Mouse (Mus musculus): ENCODE data around the gene Gm45261. TPM values are rescaled to one million over a fixed set of nuclear protein-coding genes. Genes with fewer than 3 reads are reported as not detected.

Gene Gm45261
- not detected for total RNA-seq (2021)

GRCm38 (mm10) chr1:80461348-80461747 is at the start of gene Gm45261:
Gene Gm45261 (minus strand): TSS chr1:80461448.
- intact Hi-C loops (cut with DNase I): no loop called here
- no peak for DNase-seq (ENCODE audit: low spot score in 2 of 2)

- no peak for DNase-seq (ENCODE audit: low spot score in 2 of 2)
- intact Hi-C loops (cut with DNase I): loop anchor here (10.0 kb wide), 1 partner anchor 110 kb away; no protein-coding TSS in a partner anchor
These were observed 43.5 kb upstream of the Gm45261 start for GRCm38 (mm10) chr1:80504757-80505156.

GRCm38 (mm10) chr1:80504081-80504480 is 42.8 kb upstream of the Gm45261 start:
- DNase-seq (ENCODE audit: low spot score in 2 of 2): peak in 1 of 2 experiments; percentile 52
- intact Hi-C loops (cut with DNase I): loop anchor here (10.0 kb wide), 1 partner anchor 109 kb away; no protein-coding TSS in a partner anchor

GRCm38 (mm10) chr1:80502456-80503165 is 41.4 kb upstream of the Gm45261 start:
- intact Hi-C loops (cut with DNase I): loop anchor here (10.0 kb wide), 1 partner anchor 108 kb away; no protein-coding TSS in a partner anchor
- no peak for DNase-seq (ENCODE audit: low spot score in 2 of 2)

GRCm38 (mm10) chr1:80499264-80499663 is 38.0 kb upstream of the Gm45261 start:
- no peak for DNase-seq (ENCODE audit: low spot score in 2 of 2)
- intact Hi-C loops (cut with DNase I): no loop called here

GRCm38 (mm10) chr1:80496360-80496759 is 35.1 kb upstream of the Gm45261 start:
- intact Hi-C loops (cut with DNase I): no loop called here
- peak in 1 of 2 experiments; percentile 75 for DNase-seq (ENCODE audit: low spot score in 2 of 2)

GRCm38 (mm10) chr1:80483419-80483818 is 22.2 kb upstream of the Gm45261 start:
- intact Hi-C loops (cut with DNase I): no loop called here
- no peak for DNase-seq (ENCODE audit: low spot score in 2 of 2)

- intact Hi-C loops (cut with DNase I): no loop called here
These were observed 13.7 kb upstream of the Gm45261 start for GRCm38 (mm10) chr1:80474942-80475341.

GRCm38 (mm10) chr1:80472395-80472794 is 11.1 kb upstream of the Gm45261 start:
- DNase-seq (ENCODE audit: low spot score in 2 of 2): peak in 1 of 2 experiments; percentile 30
- intact Hi-C loops (cut with DNase I): no loop called here

More at GRCm38 (mm10) chr1:80474942-80475341, 13.7 kb upstream of the Gm45261 start:
- no peak for DNase-seq (ENCODE audit: low spot score in 2 of 2)

GRCm38 (mm10) chr1:80459923-80460322 is 1.3 kb downstream of the Gm45261 start:
- intact Hi-C loops (cut with DNase I): no loop called here

GRCm38 (mm10) chr1:80459477-80459876 is 1.8 kb downstream of the Gm45261 start:
- intact Hi-C loops (cut with DNase I): no loop called here
- DNase-seq (ENCODE audit: low spot score in 2 of 2): no peak

More at GRCm38 (mm10) chr1:80459923-80460322, 1.3 kb downstream of the Gm45261 start:
- DNase-seq (ENCODE audit: low spot score in 2 of 2): no peak

- intact Hi-C loops (cut with DNase I): no loop called here
- no peak for DNase-seq (ENCODE audit: low spot score in 2 of 2)
These were observed 7.3 kb downstream of the Gm45261 start for GRCm38 (mm10) chr1:80453971-80454370.

- DNase-seq (ENCODE audit: low spot score in 2 of 2): no peak
- intact Hi-C loops (cut with DNase I): no loop called here
These were observed 9.2 kb downstream of the Gm45261 start for GRCm38 (mm10) chr1:80451914-80452549.

- DNase-seq (ENCODE audit: low spot score in 2 of 2): no peak
- intact Hi-C loops (cut with DNase I): no loop called here
These were observed 13.7 kb downstream of the Gm45261 start for GRCm38 (mm10) chr1:80447554-80447953.

- DNase-seq (ENCODE audit: low spot score in 2 of 2): no peak
- intact Hi-C loops (cut with DNase I): no loop called here
These were observed 20.3 kb downstream of the Gm45261 start for GRCm38 (mm10) chr1:80440911-80441310.

- intact Hi-C loops (cut with DNase I): no loop called here
- DNase-seq (ENCODE audit: low spot score in 2 of 2): no peak
These were observed 22.7 kb downstream of the Gm45261 start for GRCm38 (mm10) chr1:80438506-80438905.

GRCm38 (mm10) chr1:80427946-80428345 is 33.3 kb downstream of the Gm45261 start:
- intact Hi-C loops (cut with DNase I): no loop called here
- no peak for DNase-seq (ENCODE audit: low spot score in 2 of 2)

- DNase-seq (ENCODE audit: low spot score in 2 of 2): no peak
- intact Hi-C loops (cut with DNase I): no loop called here
These were observed 33.8 kb downstream of the Gm45261 start for GRCm38 (mm10) chr1:80427425-80427824.

GRCm38 (mm10) chr1:80424666-80425065 is 36.6 kb downstream of the Gm45261 start:
- DNase-seq (ENCODE audit: low spot score in 2 of 2): no peak
- intact Hi-C loops (cut with DNase I): no loop called here

GRCm38 (mm10) chr1:80418321-80419045 is 42.8 kb downstream of the Gm45261 start:
- intact Hi-C loops (cut with DNase I): no loop called here
- DNase-seq (ENCODE audit: low spot score in 2 of 2): no peak

Data from left cerebral cortex, postnatal 25 days (tissue).